Mouse (Mus musculus): Measurements from ENCODE around the gene Gm20911. TPM values are rescaled to one million over a fixed set of nuclear protein-coding genes. Genes with fewer than 3 reads are reported as not detected.

Gm20911 gene
- polyA plus RNA-seq (2017; shearing (Covaris generic)) = not detected

GRCm38 (mm10) chrY:81457707-81458106 lies at the start of gene Gm20911:
Gm20911 (plus strand) TSS chrY:81458007.

